Mouse (Mus musculus) inflammation-experienced regulatory T-cells (primary cell): ENCODE data around the gene Tmem29. TPM values are rescaled to one million over a fixed set of nuclear protein-coding genes. Genes with fewer than 3 reads are reported as not detected.

Source experiments
- polyA plus RNA-seq, 2 experiments: library from polyadenylated mRNA; unstranded; fragments of 100-300 nt; shearing (Covaris generic); gene quantifications; one replicate each; pipeline ENCODE4 v1.2.1; 2017

Tmem29 gene
- polyA plus RNA-seq, result 10 to 100 TPM; 11.4 to 14.2 TPM

GRCm38 (mm10) chrX:150458766-150459350 is at the start of gene Tmem29:
Gene Tmem29 (minus strand): TSS chrX:150459154.

Other genes starting within 250 kb of the Tmem29 start
- 1 to 10 TPM; 1.4 to 1.9 TPM for gene Alas2, start 88.2 kb upstream of the Tmem29 start, polyA plus RNA-seq
- gene Pfkfb1, start 129.1 kb upstream of the Tmem29 start, polyA plus RNA-seq, result 1 to 10 TPM; 3.9 to 5.2 TPM
- gene Apex2, start 130.7 kb upstream of the Tmem29 start, polyA plus RNA-seq, result 10 to 100 TPM; 18.0 to 23.5 TPM
- not detected for gene Tro, start 198.4 kb upstream of the Tmem29 start, polyA plus RNA-seq